Mouse (Mus musculus) midbrain, postnatal 0 days (tissue): ENCODE measurements around the gene Cd47. TPM values are rescaled to one million over a fixed set of nuclear protein-coding genes. Genes with fewer than 3 reads are reported as not detected.

ENCODE experiments used
- ATAC-seq: fragments of 200-750 bp; cut with Nextera tagmentation; 2 replicates; pipeline ENCODE4 v1.8.0; 2017; ENCODE audit warnings: moderate number of reproducible peaks, mild to moderate bottlenecking, moderate TSS enrichment, moderate library complexity; ENCODE audit not compliant: low FRiP score
- DNase-seq: peaks from one replicate; pipeline ENCODE4 v3.0.0-alpha.2; 2015; ENCODE audit warnings: low spot score
- H3K27ac ChIP-seq: fragments of 300-500 bp; sonication (generic); 2 replicates; pipeline ENCODE4 v1.5.1; 2014; ENCODE audit warnings: low read depth, mild to moderate bottlenecking, low read length, mixed read lengths
- H3K27me3 ChIP-seq: fragments of 300-500 bp; sonication (generic); 2 replicates; pipeline ENCODE4 v1.6.1; 2014; ENCODE audit warnings: low read length, control low read depth, mixed read lengths; ENCODE audit not compliant: insufficient read depth
- H3K36me3 ChIP-seq: fragments of 300-500 bp; sonication (generic); 2 replicates; pipeline ENCODE4 v1.6.1; 2014; ENCODE audit warnings: low read length, control low read depth, mixed read lengths; ENCODE audit not compliant: insufficient read depth
- H3K4me1 ChIP-seq: fragments of 300-500 bp; sonication (generic); 2 replicates; pipeline ENCODE4 v1.6.1; 2014; ENCODE audit warnings: mild to moderate bottlenecking, control low read depth, antibody characterized with exemption, low read length, mixed read lengths; ENCODE audit not compliant: insufficient read depth
- H3K4me2 ChIP-seq: fragments of 300-500 bp; sonication (generic); 2 replicates; pipeline ENCODE4 v1.6.1; 2014; ENCODE audit warnings: low read depth, mild to moderate bottlenecking, low read length, mixed read lengths; ENCODE audit not compliant: poor library complexity, severe bottlenecking
- H3K4me3 ChIP-seq: fragments of 300-500 bp; sonication (generic); 2 replicates; pipeline ENCODE4 v1.5.1; 2014; ENCODE audit warnings: low read depth, mild to moderate bottlenecking, low read length, moderate library complexity
- H3K9ac ChIP-seq: fragments of 300-500 bp; sonication (generic); replicated peaks from 2 replicates; pipeline ENCODE4 v1.6.1; 2014; ENCODE audit warnings: mild to moderate bottlenecking, low read length, moderate library complexity, mixed read lengths; ENCODE audit not compliant: poor library complexity, severe bottlenecking
- H3K9me3 ChIP-seq: fragments of 300-500 bp; sonication (generic); 2 replicates; pipeline ENCODE4 v1.6.1; 2016; ENCODE audit warnings: low read length, control low read depth
- CTCF ChIP-seq: IDR thresholded peaks from 2 replicates; pipeline ENCODE4 v1.5.1; 2016; ENCODE audit warnings: antibody characterized with exemption, mild to moderate bottlenecking
- WGBS: fragments of 180-500 bp; shearing (Covaris S2); extraction: QIAGEN DNeasy Blood & Tissue Kit; methylation state at CpG from one replicate; pipeline ENCODE4 v1.1.7; 2014; 5-methylcytosine and 5-hydroxymethylcytosine counted together
- polyA plus RNA-seq: library from polyadenylated mRNA; unstranded; fragments of >200 nt; fragmentation: Nextera tagmentation; extraction: Ambion mirVana; gene quantifications from 2 replicates; pipeline ENCODE4 v1.2.1, GENCODE M21; 2015
- total RNA-seq: library from RNA; depleted of rRNA; stranded (reverse); fragments of >200 nt; gene quantifications from 2 replicates; pipeline ENCODE4 v1.2.3, GENCODE M21; 2014

Cd47 gene
- total and polyA plus RNA-seq, 2 experiments from 2014 or later: 30.5 to 185 TPM

GRCm38 (mm10) chr16:49855836-49856503 is 55.6 kb downstream of the Cd47 start:
- no peaks in the 10 kb centered on the region for H3K36me3 ChIP-seq
- DNase-seq: peak; percentile 67
- WGBS: under 1% methylated on average over 38 of the region's 39 CpGs

DNA sequence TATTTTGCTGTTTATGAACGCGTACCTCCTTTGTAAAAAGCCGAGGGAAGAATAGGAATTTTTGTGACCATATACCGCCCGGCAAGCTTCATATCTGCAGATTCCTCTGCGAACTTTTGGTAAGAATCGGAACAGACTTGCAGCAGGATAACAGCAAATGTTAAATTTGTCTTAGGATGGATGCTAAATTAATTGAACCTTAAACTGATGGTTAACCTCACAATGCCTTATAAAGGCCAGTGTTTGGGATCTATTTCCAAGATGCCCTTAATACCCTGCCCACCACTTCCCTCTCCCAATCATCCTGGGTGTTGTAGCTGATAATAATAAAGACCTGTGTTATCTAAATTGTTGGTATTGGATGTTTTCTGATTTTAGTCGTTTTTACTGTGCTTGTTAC is 56.3 kb downstream of the Cd47 start:
- no peaks in the 10 kb centered on the region for H3K36me3 ChIP-seq
- peak overlapping the region; percentile 70 for H3K4me2 ChIP-seq
- peak overlapping the region; percentile 99 for H3K4me3 ChIP-seq
- WGBS: 12% methylated on average over 8 of the region's 8 CpGs
- H3K27me3 ChIP-seq: no peaks in the 10 kb centered on the region
- H3K27ac ChIP-seq: no peak overlapping the region
- TF ChIP-seq CTCF: no peak
- no peaks in the 10 kb centered on the region for H3K9me3 ChIP-seq
- no peaks in the 10 kb centered on the region for H3K4me1 ChIP-seq
- DNase-seq: no peak
- ATAC-seq: no peak
- peak overlapping the region; percentile 89 for H3K9ac ChIP-seq

More at GRCm38 (mm10) chr16:49855836-49856503, 55.6 kb downstream of the Cd47 start:
- no peak for TF ChIP-seq CTCF
- no peaks in the 10 kb centered on the region for H3K27me3 ChIP-seq
- peak overlapping the region; percentile 99 for H3K4me3 ChIP-seq
- no peaks in the 10 kb centered on the region for H3K4me1 ChIP-seq
- H3K27ac ChIP-seq: peak overlapping the region; percentile 94
- peak overlapping the region; percentile 70 for H3K4me2 ChIP-seq
- ATAC-seq: peak; percentile 81
- peak overlapping the region; percentile 89 for H3K9ac ChIP-seq
- H3K9me3 ChIP-seq: no peaks in the 10 kb centered on the region

GRCm38 (mm10) chr16:49857504-49858160 is 57.3 kb downstream of the Cd47 start:
- 43% methylated on average over 8 of the region's 8 CpGs for WGBS
- Histone ChIP-seq H3K4me2 (peak overlapping the region; percentile 70), H3K27me3 (no peaks in the 10 kb centered on the region), H3K9me3 (no peaks in the 10 kb centered on the region), H3K4me1 (no peaks in the 10 kb centered on the region), H3K9ac (peak overlapping the region; percentile 29; the same call in 1 of the 2 replicates), H3K36me3 (no peaks in the 10 kb centered on the region), H3K4me3 (peak overlapping the region; percentile 99), H3K27ac (no peak overlapping the region)
- ATAC-seq (no peak), DNase-seq (peak; percentile 25)
- no peak for TF ChIP-seq CTCF

DNA sequence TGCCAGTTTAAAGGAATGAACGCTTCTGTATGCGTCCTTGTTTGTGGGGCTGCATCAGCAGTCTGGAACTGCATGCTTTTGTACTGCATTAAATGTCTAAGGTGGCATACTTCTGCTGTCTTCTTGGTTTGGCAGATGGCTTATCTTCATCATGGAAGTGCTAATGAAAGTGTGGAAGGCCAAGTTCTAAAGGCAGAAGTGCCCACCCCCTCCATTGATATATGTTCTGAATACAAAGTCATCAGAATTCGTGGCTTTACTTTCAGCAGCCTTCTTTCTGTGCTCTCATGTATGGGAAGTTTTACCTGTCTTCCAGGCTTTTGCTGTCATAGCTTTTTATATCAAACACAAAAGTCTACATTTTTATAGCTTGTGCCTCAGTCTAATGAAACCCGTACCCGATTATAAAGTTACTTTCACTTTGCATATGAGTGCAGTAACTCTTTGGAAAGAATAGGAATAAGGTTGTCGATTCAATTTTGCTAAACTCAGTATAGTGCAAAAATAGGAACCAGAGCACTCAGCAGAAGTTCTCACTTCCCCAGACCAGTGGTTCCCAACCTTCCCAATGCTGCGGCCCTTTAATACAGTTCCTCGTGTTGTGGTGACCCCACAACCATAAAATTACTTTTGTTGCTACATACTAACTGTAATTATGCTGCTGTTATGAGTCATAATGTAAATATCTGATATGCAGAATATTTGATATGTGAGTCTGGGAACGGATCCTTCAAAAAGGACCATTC is 58.0 kb downstream of the Cd47 start:
- peak; percentile 12 for DNase-seq
- H3K9ac ChIP-seq: no peak overlapping the region

DNA sequence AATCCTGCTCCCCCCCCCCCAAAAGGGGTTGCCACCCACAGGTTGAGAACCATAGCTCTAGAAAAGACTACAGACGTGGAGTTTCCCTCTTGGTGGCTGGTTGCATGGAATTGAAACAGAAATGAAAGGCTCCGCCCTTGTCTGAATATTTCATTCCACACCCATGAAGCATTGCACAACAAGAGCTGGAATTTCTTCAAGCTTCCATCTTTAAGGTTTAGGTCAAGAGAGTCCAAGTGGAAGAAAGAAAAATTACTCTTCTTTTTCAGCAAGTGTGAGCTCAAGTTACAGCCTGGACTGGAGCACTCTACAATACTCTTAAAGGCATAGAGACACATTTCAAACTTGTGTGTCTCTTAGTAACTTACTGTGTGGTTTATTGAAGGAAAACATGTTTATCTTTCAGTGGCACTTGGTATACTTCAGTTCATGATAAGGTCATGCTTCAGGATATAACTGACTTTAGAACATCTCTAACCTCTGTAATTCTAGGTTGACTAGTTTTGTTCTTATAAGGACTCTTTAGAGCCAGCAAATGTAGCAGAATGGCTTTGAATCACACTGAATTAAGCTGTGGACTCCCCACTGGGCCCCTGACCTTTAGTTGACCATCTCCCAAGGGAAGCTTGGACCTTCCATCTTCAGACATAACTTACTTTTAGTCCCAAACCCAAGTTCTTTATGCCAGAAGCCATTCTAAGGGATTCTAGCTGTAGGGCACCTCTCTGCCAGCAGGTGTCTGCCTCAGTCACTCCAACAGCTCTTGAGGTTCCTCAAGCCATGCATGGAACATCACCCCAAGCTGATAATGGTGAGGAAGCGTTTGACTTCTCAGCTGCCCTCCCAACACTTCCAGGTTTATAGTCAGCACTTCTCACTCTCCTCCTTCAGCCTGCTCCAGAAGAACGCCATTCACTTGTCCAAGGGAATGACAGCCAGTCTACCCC is 58.8 kb downstream of the Cd47 start:
- no peak overlapping the region for H3K4me3 ChIP-seq
- no peak for ATAC-seq
- 89% methylated on average over 4 of the region's 4 CpGs for WGBS

More for the DNA sequence above, 58.0 kb downstream of the Cd47 start:
- Histone ChIP-seq H3K36me3 (no peaks in the 10 kb centered on the region), H3K4me1 (no peaks in the 10 kb centered on the region), H3K9me3 (no peaks in the 10 kb centered on the region), H3K27ac (no peak overlapping the region), H3K27me3 (no peaks in the 10 kb centered on the region), H3K4me3 (peak overlapping the region; percentile 99), H3K4me2 (peak overlapping the region; percentile 70)
- no peak for ATAC-seq
- 72% methylated on average over 9 of the region's 9 CpGs for WGBS
- no peak for TF ChIP-seq CTCF

More for the DNA sequence above, 58.8 kb downstream of the Cd47 start:
- Histone ChIP-seq H3K9ac (no peak overlapping the region), H3K4me1 (no peaks in the 10 kb centered on the region), H3K27ac (no peak overlapping the region), H3K36me3 (no peaks in the 10 kb centered on the region), H3K27me3 (no peaks in the 10 kb centered on the region), H3K4me2 (no peak overlapping the region), H3K9me3 (no peaks in the 10 kb centered on the region)
- DNase-seq: no peak
- TF ChIP-seq CTCF: peak; percentile 21; the same call in 1 of the 2 replicates
